Mouse (Mus musculus): Measurements from ENCODE around the gene Fbxw8. TPM values are rescaled to one million over a fixed set of nuclear protein-coding genes. Genes with fewer than 3 reads are reported as not detected.

The Fbxw8 gene
- polyA plus RNA-seq, 1 experiment from 2014 or later: 31.7 TPM

Other genes with a start within 250 kb of the Fbxw8 start
- 105 and 118 TPM in 2 replicates for gene Fbxo21, start 178.7 kb downstream of the Fbxw8 start, polyA plus RNA-seq (2016; fragmentation: Nextera tagmentation; extraction: Ambion mirVana)
- 0.82 and 0.90 TPM in 2 replicates for gene Tesc, start 127.7 kb downstream of the Fbxw8 start, polyA plus RNA-seq (2016; fragmentation: Nextera tagmentation; extraction: Ambion mirVana)
- 0.06 and 0.10 TPM in 2 replicates for gene Hrk, start 9.2 kb upstream of the Fbxw8 start, polyA plus RNA-seq (2016; fragmentation: Nextera tagmentation; extraction: Ambion mirVana)
- gene Rnft2, start 89.7 kb upstream of the Fbxw8 start, polyA plus RNA-seq (2016; fragmentation: Nextera tagmentation; extraction: Ambion mirVana): 5.0 and 7.2 TPM in 2 replicates
- gene 2410131K14Rik, start 89.8 kb upstream of the Fbxw8 start, polyA plus RNA-seq (2016; fragmentation: Nextera tagmentation; extraction: Ambion mirVana): 11.3 and 11.7 TPM in 2 replicates

Data from midbrain, embryonic 10.5 days (tissue).